Mouse (Mus musculus): ENCODE results near the gene Matk. TPM values are rescaled to one million over a fixed set of nuclear protein-coding genes. Genes with fewer than 3 reads are reported as not detected.

Gene Matk
- polyA plus RNA-seq, 1 experiment from 2014 or later, result 3.9 TPM

DNA sequence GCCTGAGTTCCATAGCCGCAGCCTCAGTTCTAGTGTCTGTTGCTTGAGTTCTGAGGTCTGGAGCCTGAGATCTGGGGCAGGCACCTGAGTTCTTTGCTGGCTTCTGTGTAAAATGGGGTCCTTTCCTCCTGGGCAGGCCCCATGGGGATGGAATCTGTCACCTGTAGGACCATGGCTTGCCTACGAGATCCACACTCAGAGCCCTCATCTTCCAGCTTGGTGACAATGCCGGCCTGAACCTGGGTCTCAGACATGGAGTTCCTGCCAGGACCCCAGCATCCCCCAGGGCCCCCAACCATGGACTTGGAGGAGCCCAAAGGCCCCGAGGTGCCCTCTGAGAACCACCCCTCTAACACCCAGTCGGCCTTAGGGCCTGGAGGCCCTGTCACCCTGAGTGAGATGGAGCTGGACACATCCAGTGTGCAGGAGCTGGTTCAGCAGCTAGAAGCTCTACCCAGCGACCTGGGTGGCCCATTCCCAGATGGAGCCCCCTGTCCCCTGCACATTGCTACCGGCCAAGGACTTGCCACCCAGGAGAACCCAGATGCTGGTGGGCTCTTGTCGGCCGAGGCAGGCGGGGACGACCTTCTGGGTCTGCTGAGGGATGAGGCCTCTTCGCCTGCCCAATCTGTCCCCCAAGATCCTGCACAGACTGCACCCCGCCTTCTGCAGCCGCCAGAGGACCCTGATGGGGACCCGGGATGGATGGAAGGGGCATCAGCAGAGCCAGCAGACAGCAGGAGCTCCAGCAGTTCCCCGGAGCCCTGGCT lies 16.1 kb downstream of the Matk start:
- Histone ChIP-seq H3K36me3 (peaks cover 42% of the 10 kb centered on the region), H3K27ac (no peak overlapping the region), H3K9me3 (no peaks in the 10 kb centered on the region), H3K9ac (peak overlapping the region; percentile 74), H3K4me3 (peak overlapping the region; percentile 58), H3K4me1 (peaks cover 23% of the 10 kb centered on the region), H3K4me2 (peak overlapping the region; percentile 83), H3K27me3 (no peaks in the 10 kb centered on the region)
- no peak for ATAC-seq (ENCODE audit: borderline replicate concordance, extremely low read depth, low FRiP score, low TSS enrichment)
- WGBS, result 75% methylated on average over 16 of the region's 16 CpGs

DNA sequence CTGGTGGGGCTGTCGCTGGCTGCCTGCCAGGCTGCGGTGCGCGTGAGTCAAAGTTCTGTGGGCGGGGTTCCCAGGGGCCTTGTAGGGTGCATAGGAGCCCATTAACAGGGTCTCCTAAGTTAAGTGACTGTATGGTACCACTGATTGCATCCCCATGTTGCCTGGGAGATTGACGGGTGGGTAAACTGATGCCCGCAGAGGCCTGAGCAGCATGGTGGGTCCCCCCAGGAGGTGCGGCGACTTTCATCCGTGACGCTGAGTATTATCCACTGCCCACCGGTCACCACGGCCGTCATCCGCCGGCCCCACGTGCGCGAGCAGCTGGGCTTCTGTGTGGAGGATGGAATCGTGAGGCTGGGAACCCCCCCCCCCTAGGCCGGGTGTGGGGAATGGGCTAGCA lies 19.6 kb downstream of the Matk start:
- Histone ChIP-seq H3K4me3 (no peak overlapping the region), H3K27ac (no peak overlapping the region), H3K4me1 (peaks cover 16% of the 10 kb centered on the region), H3K4me2 (no peak overlapping the region), H3K9ac (no peak overlapping the region), H3K9me3 (no peaks in the 10 kb centered on the region), H3K36me3 (peaks cover 31% of the 10 kb centered on the region), H3K27me3 (no peaks in the 10 kb centered on the region)
- WGBS, result 90% methylated on average over 21 of the region's 21 CpGs
- no peak for ATAC-seq (ENCODE audit: borderline replicate concordance, extremely low read depth, low FRiP score, low TSS enrichment)

DNA sequence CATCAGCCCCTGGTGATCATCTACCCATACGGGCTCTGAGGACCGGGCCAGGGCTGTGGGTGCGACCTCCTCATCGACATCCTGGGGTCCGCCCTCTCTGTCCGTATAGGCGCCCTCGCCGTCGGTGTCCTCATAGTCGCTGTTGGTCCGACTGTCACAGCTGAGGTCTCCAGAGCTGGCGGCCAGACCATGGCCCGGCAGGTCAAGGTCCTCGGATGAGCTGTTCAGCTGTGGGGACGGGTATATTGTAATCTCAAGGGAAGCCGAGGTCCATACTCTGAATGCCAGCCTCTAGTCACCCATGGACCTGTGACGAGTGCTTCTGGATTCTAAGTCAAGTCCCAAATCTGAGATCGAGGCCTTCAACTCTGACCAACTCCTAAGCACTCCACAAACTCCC lies 21.1 kb downstream of the Matk start:
- WGBS, result 94% methylated on average over 19 of the region's 19 CpGs

GRCm38 (mm10) chr10:81277676-81278075 lies 24.9 kb downstream of the Matk start:
- Histone ChIP-seq H3K4me2 (no peak overlapping the region), H3K9ac (no peak overlapping the region), H3K4me3 (no peak overlapping the region), H3K9me3 (no peaks in the 10 kb centered on the region), H3K4me1 (peaks cover 6% of the 10 kb centered on the region), H3K36me3 (peaks cover 9% of the 10 kb centered on the region), H3K27me3 (peaks cover 18% of the 10 kb centered on the region), H3K27ac (no peak overlapping the region)
- no peak for ATAC-seq (ENCODE audit: borderline replicate concordance, extremely low read depth, low FRiP score, low TSS enrichment)
- WGBS, result 72% methylated on average over 22 of the region's 22 CpGs

More for the DNA sequence above, 21.1 kb downstream of the Matk start:
- no peaks in the 10 kb centered on the region for H3K27me3 ChIP-seq
- no peak for ATAC-seq (ENCODE audit: borderline replicate concordance, extremely low read depth, low FRiP score, low TSS enrichment)
- no peak overlapping the region for H3K27ac ChIP-seq
- H3K36me3 ChIP-seq, result peaks cover 31% of the 10 kb centered on the region
- H3K9me3 ChIP-seq, result no peaks in the 10 kb centered on the region
- H3K4me2 ChIP-seq, result no peak overlapping the region
- H3K4me3 ChIP-seq, result no peak overlapping the region
- H3K9ac ChIP-seq, result no peak overlapping the region
- peaks cover 6% of the 10 kb centered on the region for H3K4me1 ChIP-seq

GRCm38 (mm10) chr10:81279496-81279895 lies 26.8 kb downstream of the Matk start:
- H3K36me3 ChIP-seq, result no peaks in the 10 kb centered on the region
- H3K9ac ChIP-seq, result no peak overlapping the region
- no peak overlapping the region for H3K27ac ChIP-seq
- H3K4me3 ChIP-seq, result no peak overlapping the region
- WGBS, result 32% methylated on average over 10 of the region's 10 CpGs
- H3K9me3 ChIP-seq, result no peaks in the 10 kb centered on the region
- ATAC-seq (ENCODE audit: borderline replicate concordance, extremely low read depth, low FRiP score, low TSS enrichment), result no peak
- peaks cover 35% of the 10 kb centered on the region for H3K27me3 ChIP-seq
- no peak overlapping the region for H3K4me2 ChIP-seq
- H3K4me1 ChIP-seq, result peaks cover 8% of the 10 kb centered on the region

GRCm38 (mm10) chr10:81284189-81284588 lies 31.5 kb downstream of the Matk start:
- Histone ChIP-seq H3K9me3 (no peaks in the 10 kb centered on the region), H3K4me2 (peak overlapping the region; percentile 83; the same call in 1 of the 2 replicates), H3K36me3 (no peaks in the 10 kb centered on the region), H3K27me3 (peaks cover 47% of the 10 kb centered on the region), H3K27ac (peak overlapping the region; percentile 76), H3K4me3 (peak overlapping the region; percentile 50; the same call in 1 of the 2 replicates), H3K4me1 (peaks cover 42% of the 10 kb centered on the region), H3K9ac (no peak overlapping the region)
- ATAC-seq (ENCODE audit: borderline replicate concordance, extremely low read depth, low FRiP score, low TSS enrichment), result no peak
- 36% methylated on average over 6 of the region's 6 CpGs for WGBS

- Histone ChIP-seq H3K27me3 (peaks cover 44% of the 10 kb centered on the region), H3K4me3 (peak overlapping the region; percentile 50), H3K4me2 (peak overlapping the region; percentile 83), H3K4me1 (peaks cover 37% of the 10 kb centered on the region), H3K9ac (0 out of 2 replicates have a peak overlapping the region, but pooled peaks have one; percentile 45), H3K9me3 (no peaks in the 10 kb centered on the region), H3K27ac (peak overlapping the region; percentile 76), H3K36me3 (no peaks in the 10 kb centered on the region)
- WGBS, result 5% methylated on average over 17 of the region's 17 CpGs
- ATAC-seq (ENCODE audit: borderline replicate concordance, extremely low read depth, low FRiP score, low TSS enrichment), result peak; percentile 43; the same call in 1 of the 2 replicates
Measured at GRCm38 (mm10) chr10:81284719-81285118, 32.0 kb downstream of the Matk start.

DNA sequence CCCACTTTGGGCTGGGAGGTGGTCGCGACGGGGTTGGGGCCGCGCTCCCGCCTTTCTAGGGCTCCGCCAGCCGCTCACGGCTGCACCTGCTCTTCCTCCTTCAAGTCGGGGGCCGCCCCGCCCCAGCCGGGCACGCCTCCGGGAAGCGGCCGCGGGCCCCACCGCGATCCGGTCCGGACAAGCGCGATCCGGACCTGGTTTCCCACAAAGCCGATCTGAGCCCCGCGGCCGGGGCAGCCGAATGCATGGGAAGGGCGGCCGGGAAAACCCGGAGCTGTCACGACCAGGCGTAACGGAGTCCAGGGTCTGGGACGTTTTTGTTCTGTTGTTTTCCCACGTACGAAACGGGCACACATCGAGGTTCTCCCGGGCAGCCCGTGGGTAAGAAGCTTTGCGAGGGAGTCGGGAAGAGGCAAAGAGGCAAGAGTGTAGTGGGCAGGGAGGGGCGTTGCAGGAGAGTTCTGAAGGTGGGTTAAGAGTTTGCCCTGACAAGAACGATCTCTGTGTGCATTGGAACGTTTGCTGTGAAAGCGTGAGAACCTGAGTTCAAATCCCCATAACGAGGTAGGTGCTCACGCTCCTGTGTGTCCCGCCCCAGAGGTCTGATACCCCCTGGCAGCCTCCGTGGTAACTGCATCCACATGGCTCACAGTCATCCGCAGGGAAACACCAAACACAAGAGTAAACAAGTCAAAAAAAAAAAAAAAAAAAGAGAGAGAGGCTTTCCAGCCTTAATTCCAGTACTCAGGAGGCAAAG lies 33.1 kb downstream of the Matk start:
- Histone ChIP-seq H3K4me3 (peak overlapping the region; percentile 50), H3K36me3 (no peaks in the 10 kb centered on the region), H3K4me2 (peak overlapping the region; percentile 83), H3K27ac (peak overlapping the region; percentile 76), H3K4me1 (peaks cover 44% of the 10 kb centered on the region), H3K27me3 (peaks cover 41% of the 10 kb centered on the region), H3K9me3 (no peaks in the 10 kb centered on the region), H3K9ac (peak overlapping the region; percentile 45)
- peak; percentile 53; the same call in 1 of the 2 replicates for ATAC-seq (ENCODE audit: borderline replicate concordance, extremely low read depth, low FRiP score, low TSS enrichment)
- 2% methylated on average over 54 of the region's 54 CpGs for WGBS

- no peak overlapping the region for H3K4me3 ChIP-seq
- peaks cover 42% of the 10 kb centered on the region for H3K27me3 ChIP-seq
- no peak overlapping the region for H3K9ac ChIP-seq
- no peak for ATAC-seq (ENCODE audit: borderline replicate concordance, extremely low read depth, low FRiP score, low TSS enrichment)
- H3K4me1 ChIP-seq, result peaks cover 50% of the 10 kb centered on the region
- WGBS, result 29% methylated on average over 6 of the region's 6 CpGs
- H3K27ac ChIP-seq, result peak overlapping the region; percentile 53; the same call in 1 of the 2 replicates
- H3K9me3 ChIP-seq, result no peaks in the 10 kb centered on the region
- no peaks in the 10 kb centered on the region for H3K36me3 ChIP-seq
- peak overlapping the region; percentile 83; the same call in 1 of the 2 replicates for H3K4me2 ChIP-seq
Measured at GRCm38 (mm10) chr10:81286586-81286985, 33.9 kb downstream of the Matk start.

DNA sequence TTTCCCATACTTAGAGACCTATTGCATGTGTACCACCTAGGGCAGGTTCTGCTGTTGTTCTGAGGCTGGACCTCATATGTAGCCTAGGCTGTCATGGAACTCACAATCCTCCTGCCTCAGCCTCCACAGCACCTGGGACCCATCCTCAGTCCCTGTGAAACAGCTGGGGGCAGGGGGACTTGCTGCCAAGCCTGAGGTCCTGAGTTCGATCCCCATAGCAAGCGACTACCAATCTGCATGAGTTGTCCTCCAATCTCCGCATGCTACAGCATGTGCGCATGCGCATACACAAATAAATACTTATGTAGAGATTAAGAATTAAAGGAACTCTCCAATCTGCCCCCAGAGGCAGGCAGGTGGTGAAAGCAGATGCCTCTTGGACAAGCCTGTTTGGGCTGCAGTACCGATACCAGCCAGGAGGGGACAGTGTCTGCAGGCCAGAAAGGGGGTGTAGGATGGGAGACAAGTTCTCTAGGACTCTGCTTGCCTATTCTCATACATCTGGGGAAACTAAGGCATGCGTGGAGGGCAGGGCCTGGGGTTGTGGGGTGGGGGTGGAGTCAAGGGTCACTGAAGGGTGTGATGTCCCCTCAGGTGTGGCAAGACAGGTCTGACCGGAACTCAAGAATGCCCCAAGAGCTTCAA lies 34.9 kb downstream of the Matk start:
- no peaks in the 10 kb centered on the region for H3K36me3 ChIP-seq
- no peak overlapping the region for H3K4me3 ChIP-seq
- H3K9me3 ChIP-seq, result no peaks in the 10 kb centered on the region
- no peak for ATAC-seq (ENCODE audit: borderline replicate concordance, extremely low read depth, low FRiP score, low TSS enrichment)
- H3K4me1 ChIP-seq, result peaks cover 50% of the 10 kb centered on the region
- peak overlapping the region; percentile 43; the same call in 1 of the 2 replicates for H3K27ac ChIP-seq
- peaks cover 38% of the 10 kb centered on the region for H3K27me3 ChIP-seq
- H3K4me2 ChIP-seq, result peak overlapping the region; percentile 12; the same call in 1 of the 2 replicates
- 50% methylated on average over 8 of the region's 8 CpGs for WGBS
- H3K9ac ChIP-seq, result no peak overlapping the region

DNA sequence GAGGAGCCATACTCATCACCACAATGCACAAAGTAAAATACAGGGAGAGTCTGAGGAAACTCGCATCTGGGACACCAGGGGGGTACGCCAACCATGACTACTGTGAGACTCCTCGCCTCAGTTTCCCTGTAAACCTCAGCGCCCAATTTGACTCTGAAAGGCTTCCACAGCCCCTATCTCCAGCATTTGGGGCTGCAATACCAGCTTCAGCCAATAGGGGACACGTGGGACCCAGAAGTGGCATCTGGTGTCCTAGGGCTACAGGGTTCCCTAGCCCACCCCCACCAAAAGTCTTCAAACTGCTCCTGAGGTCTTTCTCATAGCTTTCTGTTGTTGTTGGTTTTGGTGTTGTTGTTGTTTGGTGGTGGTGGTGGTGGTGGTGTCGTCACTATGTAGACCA lies 35.9 kb downstream of the Matk start:
- H3K4me3 ChIP-seq, result no peak overlapping the region
- peaks cover 30% of the 10 kb centered on the region for H3K27me3 ChIP-seq
- peaks cover 52% of the 10 kb centered on the region for H3K4me1 ChIP-seq
- 28% methylated on average over 6 of the region's 6 CpGs for WGBS
- no peaks in the 10 kb centered on the region for H3K36me3 ChIP-seq
- H3K27ac ChIP-seq, result peak overlapping the region; percentile 43; the same call in 1 of the 2 replicates
- no peak for ATAC-seq (ENCODE audit: borderline replicate concordance, extremely low read depth, low FRiP score, low TSS enrichment)
- H3K4me2 ChIP-seq, result peak overlapping the region; percentile 12; the same call in 1 of the 2 replicates
- no peak overlapping the region for H3K9ac ChIP-seq
- H3K9me3 ChIP-seq, result no peaks in the 10 kb centered on the region
